Mouse (Mus musculus): Measurements from ENCODE around the gene Fam163a.
A peak's percentile ranks its signal among the peaks of the same experiment; 100 is the strongest.
"Not testable (repeated sequence)": the region's sequence is repeated elsewhere in the genome, so short reads cannot be mapped to it uniquely, and the experiment has no call there.

Gene Fam163a

GRCm38 (mm10) chr1:156084603-156085002 is 120.2 kb downstream of the Fam163a start:
- no peak for ATAC-seq (ENCODE audit: low TSS enrichment)

- ATAC-seq (ENCODE audit: low TSS enrichment), result no peak
Observed at GRCm38 (mm10) chr1:156077655-156078054, 127.2 kb downstream of the Fam163a start.

- no peak for ATAC-seq (ENCODE audit: low TSS enrichment)
Observed at GRCm38 (mm10) chr1:156076474-156076873, 128.4 kb downstream of the Fam163a start.

- no peak for ATAC-seq (ENCODE audit: low TSS enrichment)
Observed at GRCm38 (mm10) chr1:156074575-156074974, 130.3 kb downstream of the Fam163a start.

- no peak for ATAC-seq (ENCODE audit: low TSS enrichment)
Observed at GRCm38 (mm10) chr1:156073169-156073821, 131.5 kb downstream of the Fam163a start.

- no peak; the same call in 1 of the 2 replicates for ATAC-seq (ENCODE audit: low TSS enrichment)
Observed at GRCm38 (mm10) chr1:156070106-156070505, 134.7 kb downstream of the Fam163a start.

GRCm38 (mm10) chr1:156066133-156066532 is 138.7 kb downstream of the Fam163a start:
- ATAC-seq (ENCODE audit: low TSS enrichment), result no peak

GRCm38 (mm10) chr1:156062193-156062592 is 142.6 kb downstream of the Fam163a start:
- ATAC-seq (ENCODE audit: low TSS enrichment), result no peak

GRCm38 (mm10) chr1:156058207-156058606 is 146.6 kb downstream of the Fam163a start:
- no peak for ATAC-seq (ENCODE audit: low TSS enrichment)

- ATAC-seq (ENCODE audit: low TSS enrichment), result no peak
Observed at GRCm38 (mm10) chr1:156046688-156047087, 158.1 kb downstream of the Fam163a start.

GRCm38 (mm10) chr1:156044211-156044611 is 160.6 kb downstream of the Fam163a start:
- no peak for ATAC-seq (ENCODE audit: low TSS enrichment)

GRCm38 (mm10) chr1:156043027-156043426 is 161.8 kb downstream of the Fam163a start:
- ATAC-seq (ENCODE audit: low TSS enrichment), result peak; percentile 73

GRCm38 (mm10) chr1:156042481-156042880 is 162.3 kb downstream of the Fam163a start:
- ATAC-seq (ENCODE audit: low TSS enrichment), result no peak

GRCm38 (mm10) chr1:156041451-156042241 is 163.2 kb downstream of the Fam163a start:
- no peak for ATAC-seq (ENCODE audit: low TSS enrichment)

- ATAC-seq (ENCODE audit: low TSS enrichment), result peak; percentile 75
Observed at GRCm38 (mm10) chr1:156040731-156041401, 164.0 kb downstream of the Fam163a start.

GRCm38 (mm10) chr1:156039989-156040388 is 164.8 kb downstream of the Fam163a start:
- ATAC-seq (ENCODE audit: low TSS enrichment), result not testable (repeated sequence)

- no peak for ATAC-seq (ENCODE audit: low TSS enrichment)
Observed at GRCm38 (mm10) chr1:156037144-156037583, 167.7 kb downstream of the Fam163a start.

GRCm38 (mm10) chr1:156035930-156036737 is 168.7 kb downstream of the Fam163a start, which contains the start of gene Tor1aip1:
Gene Tor1aip1 (minus strand): TSS chr1:156036480.
- ATAC-seq (ENCODE audit: low TSS enrichment), result peak; percentile 89

GRCm38 (mm10) chr1:156035269-156035929 is 169.4 kb downstream of the Fam163a start, which contains the start of gene Tor1aip2:
Gene Tor1aip2 (plus strand): TSS chr1:156035403.
- peak; percentile 44 for ATAC-seq (ENCODE audit: low TSS enrichment)

GRCm38 (mm10) chr1:156034661-156035060 is 170.2 kb downstream of the Fam163a start:
- no peak for ATAC-seq (ENCODE audit: low TSS enrichment)

GRCm38 (mm10) chr1:156033921-156034320 is 170.9 kb downstream of the Fam163a start:
- no peak for ATAC-seq (ENCODE audit: low TSS enrichment)

All from frontal cortex, adult (tissue).